Mouse (Mus musculus) lung, postnatal 0 days (tissue): ENCODE measurements at regions not wholly inside any gene's neighbourhood (a gene's known extent, or its start where the extent isn't known, plus 50 kb on each side); places are given as distances from the start of the nearest gene placed in this dataset.
A peak's percentile ranks its signal among the peaks of the same experiment; 100 is the strongest.

ENCODE experiments used
- ATAC-seq: fragments of 200-750 bp; cut with Nextera tagmentation; 2 replicates; pipeline ENCODE4 v1.8.0; 2017; ENCODE audit warnings: moderate library complexity
- DNase-seq: peaks from one replicate; pipeline ENCODE4 v3.0.0-alpha.2; 2016; ENCODE audit warnings: low spot score
- H3K27ac ChIP-seq: fragments of 300-500 bp; sonication (generic); 2 replicates; pipeline ENCODE4 v1.5.1; 2014; ENCODE audit warnings: antibody characterized with exemption, mild to moderate bottlenecking, low read length, mixed read lengths
- H3K27me3 ChIP-seq: fragments of 300-500 bp; sonication (generic); replicated peaks from 2 replicates; pipeline ENCODE4 v1.6.1; 2014; ENCODE audit warnings: low read length, mixed read lengths; ENCODE audit not compliant: insufficient read depth
- H3K36me3 ChIP-seq: fragments of 300-500 bp; sonication (generic); 2 replicates; pipeline ENCODE4 v1.6.1; 2014; ENCODE audit warnings: low read length, mixed read lengths; ENCODE audit not compliant: insufficient read depth
- H3K4me1 ChIP-seq: fragments of 300-500 bp; sonication (generic); 2 replicates; pipeline ENCODE4 v1.6.1; 2014; ENCODE audit warnings: antibody characterized with exemption, low read depth, low read length, mixed read lengths; ENCODE audit not compliant: insufficient read depth
- H3K4me2 ChIP-seq: fragments of 300-500 bp; sonication (generic); replicated peaks from 2 replicates; pipeline ENCODE4 v1.6.1; 2014; ENCODE audit warnings: low read depth, mild to moderate bottlenecking, low read length, moderate library complexity, mixed read lengths
- H3K4me3 ChIP-seq: fragments of 300-500 bp; sonication (generic); 2 replicates; pipeline ENCODE4 v1.5.1; 2014; ENCODE audit warnings: low read depth, low read length
- H3K9ac ChIP-seq: fragments of 300-500 bp; sonication (generic); replicated peaks from 2 replicates; pipeline ENCODE4 v1.6.1; 2014; ENCODE audit warnings: low read depth, mild to moderate bottlenecking
- H3K9me3 ChIP-seq: fragments of 300-500 bp; sonication (generic); 2 replicates; pipeline ENCODE4 v1.6.1; 2016; ENCODE audit warnings: low read length, mixed read lengths
- CTCF ChIP-seq: IDR thresholded peaks from 2 replicates; pipeline ENCODE4 v1.5.1; 2016; ENCODE audit warnings: antibody characterized with exemption, mild to moderate bottlenecking
- EP300 ChIP-seq: IDR thresholded peaks from 2 replicates; pipeline ENCODE4 v1.6.1; 2016; ENCODE audit warnings: antibody characterized with exemption, mild to moderate bottlenecking, control low read depth
- WGBS: fragments of 180-500 bp; shearing (Covaris S2); extraction: QIAGEN DNeasy Blood & Tissue Kit; methylation state at CpG from one replicate; pipeline ENCODE4 v1.1.7; 2014; 5-methylcytosine and 5-hydroxymethylcytosine counted together

DNA sequence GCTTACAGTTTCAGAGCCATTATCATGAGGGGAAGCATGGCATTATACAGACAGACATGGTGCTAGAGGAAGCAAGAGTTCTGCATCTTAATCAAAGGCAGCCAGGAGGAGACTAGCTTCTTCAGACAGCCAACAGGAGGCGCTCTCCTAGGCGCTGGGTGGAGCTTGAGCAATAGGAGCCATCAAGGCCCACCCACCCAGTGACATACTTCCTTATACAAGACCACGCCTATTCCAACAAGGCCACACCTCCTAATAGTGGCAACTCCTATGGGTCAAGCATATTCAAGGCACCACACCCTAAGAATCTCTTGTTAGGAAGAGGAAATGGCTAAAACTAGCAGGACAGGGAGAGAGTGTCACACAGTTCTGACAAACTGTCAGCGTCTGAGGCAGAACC lies 94.3 kb downstream of the Atp23 start:
- ATAC-seq (no peak), DNase-seq (no peak)
- no peak overlapping the region for H3K27ac ChIP-seq
- H3K4me1 ChIP-seq: no peaks in the 10 kb centered on the region
- H3K4me2 ChIP-seq: no peak overlapping the region
- WGBS: 90% methylated on average over 4 of the region's 4 CpGs
- no peak overlapping the region for H3K9ac ChIP-seq
- no peaks in the 10 kb centered on the region for H3K27me3 ChIP-seq
- TF ChIP-seq EP300 (no peak), CTCF (no peak)
- no peaks in the 10 kb centered on the region for H3K9me3 ChIP-seq
- H3K36me3 ChIP-seq: no peaks in the 10 kb centered on the region
- no peak overlapping the region for H3K4me3 ChIP-seq

DNA sequence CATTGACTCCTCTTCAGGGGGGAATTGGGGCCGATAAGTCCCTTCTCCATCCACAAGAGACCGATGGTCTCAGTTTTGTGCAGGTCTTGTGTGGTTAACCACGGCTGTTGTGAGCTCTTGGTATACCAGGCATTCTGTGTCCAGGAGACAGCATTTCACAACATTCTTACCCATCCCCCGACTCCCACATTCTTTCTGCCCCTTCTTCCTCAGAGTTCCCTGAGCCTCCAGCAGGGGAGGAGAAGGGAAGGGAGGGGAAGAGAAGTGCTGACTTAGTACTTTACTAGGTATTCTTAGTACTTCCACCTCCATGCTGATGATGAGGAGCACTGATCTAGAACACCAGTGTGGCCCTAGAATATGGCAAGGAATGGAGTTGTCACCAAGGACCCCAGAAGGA lies 98.4 kb downstream of the Atp23 start:
- Histone ChIP-seq H3K4me1 (no peaks in the 10 kb centered on the region), H3K27me3 (no peaks in the 10 kb centered on the region), H3K27ac (no peak overlapping the region), H3K4me3 (no peak overlapping the region), H3K9ac (no peak overlapping the region), H3K9me3 (no peaks in the 10 kb centered on the region), H3K36me3 (no peaks in the 10 kb centered on the region), H3K4me2 (no peak overlapping the region)
- ATAC-seq (no peak), DNase-seq (no peak)
- WGBS: 73% methylated on average over 4 of the region's 4 CpGs
- TF ChIP-seq CTCF (no peak), EP300 (no peak)

DNA sequence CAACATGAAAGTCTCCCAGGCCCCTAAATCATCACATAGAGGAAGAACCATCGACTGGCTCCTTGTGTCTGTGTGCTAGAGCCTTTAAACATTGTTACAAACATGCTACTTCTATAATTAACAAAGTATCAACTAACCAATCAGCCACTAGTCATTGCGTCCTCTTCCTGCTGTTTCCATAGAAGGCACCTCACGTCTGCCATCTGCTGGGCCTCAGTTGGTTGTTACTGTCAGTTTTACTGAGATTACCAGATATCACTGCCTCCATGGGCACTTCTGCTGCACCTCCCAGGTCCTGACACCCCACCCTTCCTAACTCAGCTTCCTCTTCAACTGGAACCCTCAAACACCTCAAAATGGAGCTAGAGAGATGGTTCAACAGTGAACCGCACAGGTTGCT lies 101.8 kb downstream of the Atp23 start:
- H3K4me3 ChIP-seq: no peak overlapping the region
- no peaks in the 10 kb centered on the region for H3K9me3 ChIP-seq
- H3K27ac ChIP-seq: no peak overlapping the region
- H3K4me1 ChIP-seq: no peaks in the 10 kb centered on the region
- 44% methylated on average over 4 of the region's 4 CpGs for WGBS
- no peak overlapping the region for H3K9ac ChIP-seq
- no peaks in the 10 kb centered on the region for H3K36me3 ChIP-seq
- no peak overlapping the region for H3K4me2 ChIP-seq
- ATAC-seq (no peak), DNase-seq (no peak)
- TF ChIP-seq CTCF (peak; percentile 27; the same call in 1 of the 2 replicates), EP300 (no peak)
- no peaks in the 10 kb centered on the region for H3K27me3 ChIP-seq

DNA sequence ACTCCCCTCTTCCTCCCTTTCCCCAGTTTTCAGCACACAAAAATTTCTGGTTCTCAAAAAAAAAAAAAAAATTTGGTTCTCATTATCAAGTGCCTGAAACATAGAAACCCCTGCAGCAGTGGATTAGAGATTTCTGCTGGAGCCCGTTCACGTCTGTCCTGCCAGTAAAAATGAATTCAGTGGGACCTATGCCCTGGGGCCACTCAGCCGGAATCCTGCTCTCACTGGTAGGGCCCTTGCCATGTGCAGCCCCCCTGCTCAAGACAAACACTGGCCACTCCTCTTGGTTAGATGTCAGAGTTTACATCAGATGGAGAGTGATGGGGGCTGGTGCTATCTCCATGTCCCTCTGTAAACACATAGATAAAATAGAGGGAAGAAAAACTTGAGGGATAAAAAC lies 108.0 kb downstream of the Atp23 start:
- Histone ChIP-seq H3K9me3 (no peaks in the 10 kb centered on the region), H3K27ac (no peak overlapping the region), H3K9ac (no peak overlapping the region), H3K4me1 (no peaks in the 10 kb centered on the region), H3K4me2 (no peak overlapping the region), H3K4me3 (no peak overlapping the region), H3K27me3 (no peaks in the 10 kb centered on the region), H3K36me3 (no peaks in the 10 kb centered on the region)
- no peak for ATAC-seq
- WGBS: 35% methylated on average over 3 of the region's 3 CpGs
- no peak for DNase-seq
- TF ChIP-seq EP300 (no peak), CTCF (no peak)

DNA sequence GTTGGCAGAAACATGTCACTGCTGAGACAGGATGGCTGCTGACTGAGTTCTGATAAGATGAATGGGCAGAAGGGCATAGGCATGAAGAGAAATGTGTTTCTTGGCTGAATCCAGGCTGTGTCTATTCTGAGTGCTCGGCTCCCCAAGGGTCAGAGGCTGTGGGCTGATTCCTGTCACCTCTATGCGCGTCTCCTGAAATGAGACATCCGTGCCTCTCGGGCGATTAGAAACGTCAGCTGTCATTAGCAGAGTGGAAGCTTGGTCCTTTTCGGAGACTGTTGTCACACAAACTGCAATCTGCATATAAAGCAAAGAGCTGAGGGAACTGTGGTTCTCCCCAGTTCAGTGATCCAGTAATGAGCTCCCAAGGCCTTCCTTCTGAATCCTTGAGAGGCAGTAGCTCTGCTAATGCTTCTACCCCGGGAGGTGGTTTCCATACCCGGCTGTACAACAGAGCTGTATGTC lies 108.8 kb downstream of the Atp23 start:
- Histone ChIP-seq H3K27me3 (no peaks in the 10 kb centered on the region), H3K4me1 (no peaks in the 10 kb centered on the region), H3K36me3 (no peaks in the 10 kb centered on the region), H3K9ac (no peak overlapping the region), H3K4me2 (no peak overlapping the region), H3K9me3 (no peaks in the 10 kb centered on the region), H3K4me3 (no peak overlapping the region), H3K27ac (no peak overlapping the region)
- WGBS: 45% methylated on average over 10 of the region's 10 CpGs
- DNase-seq: no peak
- peak; percentile 14; the same call in 1 of the 2 replicates for ATAC-seq
- TF ChIP-seq CTCF (no peak), EP300 (no peak)

DNA sequence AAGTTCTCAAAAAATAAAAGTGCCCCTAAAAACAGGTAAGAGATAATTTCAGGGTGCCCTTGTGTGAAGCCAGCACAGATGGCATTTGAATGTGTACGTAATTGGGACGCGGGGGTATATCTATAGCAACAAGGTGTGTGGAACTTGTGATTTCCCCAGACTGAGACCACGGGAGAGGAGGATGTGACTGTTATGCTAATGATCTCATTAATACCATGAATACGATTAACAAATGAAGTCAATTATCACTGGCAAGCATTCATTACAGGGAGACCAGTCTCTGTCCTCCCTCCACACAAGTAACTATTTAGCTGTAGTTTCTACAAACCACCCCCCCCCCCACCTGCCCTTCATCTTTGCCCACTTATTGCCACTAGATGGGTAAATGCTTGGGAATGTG lies 112.9 kb downstream of the Atp23 start:
- Histone ChIP-seq H3K36me3 (no peaks in the 10 kb centered on the region), H3K4me2 (no peak overlapping the region), H3K4me1 (no peaks in the 10 kb centered on the region), H3K27me3 (no peaks in the 10 kb centered on the region), H3K9ac (no peak overlapping the region), H3K4me3 (no peak overlapping the region), H3K27ac (no peak overlapping the region), H3K9me3 (no peaks in the 10 kb centered on the region)
- no peak for ATAC-seq
- WGBS: 91% methylated on average over 5 of the region's 5 CpGs
- no peak for DNase-seq
- TF ChIP-seq EP300 (no peak), CTCF (no peak)

DNA sequence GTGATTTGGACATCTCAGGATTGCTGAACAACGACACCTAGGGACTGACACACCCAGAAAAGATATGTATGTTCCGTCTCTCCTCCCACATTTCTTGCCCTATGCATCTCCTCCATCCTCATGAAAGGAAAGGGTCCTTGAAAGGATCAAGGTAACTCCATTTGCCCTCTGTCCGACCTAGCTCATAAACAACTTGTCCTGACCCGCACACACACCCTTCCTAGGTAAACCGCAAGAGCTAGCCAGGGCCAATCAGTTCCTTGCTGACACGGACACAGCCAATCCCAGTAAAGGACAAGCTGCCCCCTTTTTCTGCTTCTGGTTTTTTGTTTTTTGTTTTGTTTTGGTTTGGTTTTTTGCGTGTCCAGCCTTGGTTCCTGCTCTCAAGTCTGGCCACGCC lies 118.0 kb downstream of the Atp23 start:
- Histone ChIP-seq H3K4me3 (no peak overlapping the region), H3K27me3 (no peaks in the 10 kb centered on the region), H3K9ac (no peak overlapping the region), H3K9me3 (no peaks in the 10 kb centered on the region), H3K36me3 (no peaks in the 10 kb centered on the region), H3K4me1 (no peaks in the 10 kb centered on the region), H3K4me2 (no peak overlapping the region), H3K27ac (no peak overlapping the region)
- TF ChIP-seq CTCF: no peak
- TF ChIP-seq EP300: no peak
- DNase-seq (no peak), ATAC-seq (no peak)
- 84% methylated on average over 8 of the region's 8 CpGs for WGBS
